12 mouse cellular contexts compared by ENCODE assay signal in genomic region chr16:43508166-43508998, GRCm38 (mm10).
A peak's percentile ranks its signal among the peaks of the same experiment; 100 is the strongest.
DNase-seq lines count a peak whose midpoint lies in the region; ATAC-seq and TF ChIP-seq lines count a peak whose summit lies in the region.
"Had no signal": no experiment of that assay in that cellular context is flagged by ENCODE, and none has a peak within 500 bp of the region (broad histone marks: within the 10 kb centered on the region; RNA-seq: fewer than 3 reads in every experiment).

No protein-coding gene starts in this region.

- no peaks in the 10 kb centered on the region for H3K36me3 ChIP-seq in hindbrain, embryonic 14.5 days (replicated peaks; ENCODE audit: control insufficient read depth, insufficient read depth)
- H3K36me3 ChIP-seq in hindbrain, embryonic 10.5 days, result no peaks in the 10 kb centered on the region
- H3K36me3 ChIP-seq in forebrain, embryonic 13.5 days (ENCODE audit: poor library complexity, severe bottlenecking), result no peaks in the 10 kb centered on the region
- no peaks in the 10 kb centered on the region for H3K36me3 ChIP-seq in myocyte (ENCODE audit: control insufficient read depth, insufficient read depth)
- H3K36me3 ChIP-seq in intestine, postnatal 0 days (ENCODE audit: control insufficient read depth, insufficient read depth), result no peaks in the 10 kb centered on the region

- H3K27ac ChIP-seq in hindbrain, embryonic 14.5 days, result no peak overlapping the region
- no peak overlapping the region for H3K27ac ChIP-seq in hindbrain, embryonic 10.5 days
- H3K27ac ChIP-seq in forebrain, embryonic 13.5 days, result peak overlapping the region; percentile 80
- no peak overlapping the region for H3K27ac ChIP-seq in intestine, postnatal 0 days (ENCODE audit: low read depth, low read length)

- H3K9me3 ChIP-seq in hindbrain, embryonic 14.5 days (ENCODE audit: control insufficient read depth, low read length), result no peaks in the 10 kb centered on the region
- no peaks in the 10 kb centered on the region for H3K9me3 ChIP-seq in hindbrain, embryonic 10.5 days
- no peaks in the 10 kb centered on the region for H3K9me3 ChIP-seq in forebrain, embryonic 13.5 days (replicated peaks)
- no peaks in the 10 kb centered on the region for H3K9me3 ChIP-seq in intestine, postnatal 0 days (ENCODE audit: control insufficient read depth)
- H3K9me3 ChIP-seq: megakaryocyte, embryonic 14.5 days had no signal

- H3K27me3 ChIP-seq in hindbrain, embryonic 14.5 days (ENCODE audit: control insufficient read depth, insufficient read depth, low read length), result no peaks in the 10 kb centered on the region
- no peaks in the 10 kb centered on the region for H3K27me3 ChIP-seq in hindbrain, embryonic 10.5 days (ENCODE audit: insufficient read depth, poor library complexity, severe bottlenecking)
- no peaks in the 10 kb centered on the region for H3K27me3 ChIP-seq in forebrain, embryonic 13.5 days
- H3K27me3 ChIP-seq in myocyte (ENCODE audit: control insufficient read depth, insufficient read depth, insufficient read length), result no peaks in the 10 kb centered on the region
- H3K27me3 ChIP-seq in intestine, postnatal 0 days (replicated peaks; ENCODE audit: control insufficient read depth, insufficient read depth, low read length), result no peaks in the 10 kb centered on the region

- H3K79me2 ChIP-seq in myocyte (ENCODE audit: control insufficient read depth, insufficient read depth), result peaks cover 35% of the 10 kb centered on the region

- ATAC-seq in cerebellum, adult (ENCODE audit: insufficient number of reproducible peaks, low FRiP score, low TSS enrichment), result no peak
- ATAC-seq in hindbrain, embryonic 14.5 days (ENCODE audit: low FRiP score), result no peak
- ATAC-seq in forebrain, embryonic 13.5 days, result no peak
- ATAC-seq in intestine, postnatal 0 days, result no peak

- H3K4me3 ChIP-seq in hindbrain, embryonic 14.5 days (replicated peaks; ENCODE audit: low read length), result peak overlapping the region; percentile 53; the same call in 1 of the 2 replicates
- no peak overlapping the region for H3K4me3 ChIP-seq in hindbrain, embryonic 10.5 days
- H3K4me3 ChIP-seq in forebrain, embryonic 13.5 days, result peak overlapping the region; percentile 54
- peak overlapping the region; percentile 6 for H3K4me3 ChIP-seq in myocyte
- no peak overlapping the region for H3K4me3 ChIP-seq in intestine, postnatal 0 days (ENCODE audit: low read depth, low read length)
- H3K4me3 ChIP-seq: megakaryocyte, embryonic 14.5 days had no signal

- DNase-seq in cerebellum, postnatal 25 days, result peak; percentile 44 to 63
- no peak for DNase-seq in hindbrain, embryonic 14.5 days (ENCODE audit: low spot score)
- DNase-seq in hindbrain, embryonic 10.5 days (ENCODE audit: low spot score), result no peak
- no peak for DNase-seq in frontal cortex, adult 2 months (ENCODE audit: extremely low spot score in 1 of 2, low spot score in 1 of 2)
- DNase-seq: B cell, adult 2 months; kidney, postnatal 14 days; left cerebral cortex, postnatal 4 days had no signal

- WGBS in hindbrain, embryonic 14.5 days, result 68% methylated on average over 9 of the region's 9 CpGs
- 85% methylated on average over 9 of the region's 9 CpGs for WGBS in hindbrain, embryonic 10.5 days
- WGBS in forebrain, embryonic 13.5 days, result 45% methylated on average over 9 of the region's 9 CpGs
- WGBS in intestine, postnatal 0 days, result 86% methylated on average over 9 of the region's 9 CpGs

- H3ac ChIP-seq in myocyte (ENCODE audit: control insufficient read depth, insufficient read length), result no peak overlapping the region

- TF ChIP-seq POLR2A in myocyte (IDR thresholded peaks at IDR 0.05; ENCODE audit: insufficient read length, low read depth), result no peak

- peak overlapping the region; percentile 73 for H3K4me2 ChIP-seq in hindbrain, embryonic 14.5 days (replicated peaks)
- peak overlapping the region; percentile 76 for H3K4me2 ChIP-seq in forebrain, embryonic 13.5 days
- peak overlapping the region; percentile 94 for H3K4me2 ChIP-seq in myocyte (ENCODE audit: low read depth)
- no peak overlapping the region for H3K4me2 ChIP-seq in intestine, postnatal 0 days (replicated peaks; ENCODE audit: low read depth)

- peak overlapping the region; percentile 46 for H3K9ac ChIP-seq in hindbrain, embryonic 14.5 days
- H3K9ac ChIP-seq in forebrain, embryonic 13.5 days, result peak overlapping the region; percentile 58
- no peak overlapping the region for H3K9ac ChIP-seq in intestine, postnatal 0 days (ENCODE audit: low read depth, low read length)

- TF ChIP-seq CTCF in intestine, postnatal 0 days (IDR thresholded peaks at IDR 0.05; ENCODE audit: low read depth), result no peak

- peaks cover 44% of the 10 kb centered on the region for H3K4me1 ChIP-seq in hindbrain, embryonic 14.5 days (replicated peaks; ENCODE audit: control insufficient read depth, insufficient read depth, low read length)
- peaks cover 37% of the 10 kb centered on the region for H3K4me1 ChIP-seq in hindbrain, embryonic 10.5 days (replicated peaks)
- H3K4me1 ChIP-seq in forebrain, embryonic 13.5 days, result peaks cover 54% of the 10 kb centered on the region
- no peaks in the 10 kb centered on the region for H3K4me1 ChIP-seq in intestine, postnatal 0 days (replicated peaks; ENCODE audit: control insufficient read depth, insufficient read depth, low read length)

TF ChIP-seq in myocyte, 11 proteins besides CTCF, POLR2A, EP300 and RAD21:
- TF ChIP-seq MYOG (IDR thresholded peaks at IDR 0.05; ENCODE audit: control insufficient read depth in 1 of 3, insufficient read depth in 1 of 3, insufficient read length in 2 of 3, low read depth in 2 of 3) (no peak), USF1 (IDR thresholded peaks at IDR 0.05; ENCODE audit: low read depth) (no peak), TCF3 (IDR thresholded peaks at IDR 0.05; ENCODE audit: insufficient read length, low read depth) (no peak)

Comparison
In these comparisons a context has a peak if more than half of its experiments do, and no peak if none do; other contexts are left out.
1. H3K4me3 ChIP-seq: peak in hindbrain, embryonic 14.5 days (single experiment), forebrain, embryonic 13.5 days (single experiment) and myocyte (single experiment); none in hindbrain, embryonic 10.5 days (single experiment) and intestine, postnatal 0 days (single experiment).
2. DNase-seq: peak in cerebellum, postnatal 25 days (2 of 2); none in hindbrain, embryonic 14.5 days (single experiment), hindbrain, embryonic 10.5 days (single experiment) and frontal cortex, adult 2 months (0 of 2).